Mouse (Mus musculus): ENCODE measurements around the gene Ugt1a9. TPM values are rescaled to one million over a fixed set of nuclear protein-coding genes. Genes with fewer than 3 reads are reported as not detected.

Gene Ugt1a9
- polyA plus RNA-seq, 1 experiment = not detected

DNA sequence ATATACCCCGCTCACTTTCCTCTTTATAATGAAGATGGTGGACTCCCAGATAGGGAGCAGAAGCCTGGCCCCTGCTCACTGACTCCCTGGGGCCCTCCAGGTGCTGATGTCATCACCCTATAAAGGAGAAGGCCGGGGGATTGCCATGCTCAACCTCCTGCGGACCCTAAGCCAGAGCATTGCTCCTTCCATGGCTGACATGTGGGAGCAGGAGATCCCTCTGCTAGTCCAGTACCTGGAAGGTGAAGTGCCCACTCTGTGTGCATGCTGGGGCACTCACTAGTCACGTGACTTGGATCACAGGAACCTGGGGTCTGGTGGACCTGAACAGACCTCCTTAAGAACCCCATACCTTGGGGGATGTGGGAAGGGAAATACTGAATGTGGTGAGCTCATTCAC is 170.0 kb downstream of the Ugt1a9 start:
- TF ChIP-seq CTCF (IDR thresholded peaks at IDR 0.05; ENCODE audit: low read depth, low read length) = no peak
- no peak for TF ChIP-seq POLR2A (IDR thresholded peaks at IDR 0.05; ENCODE audit: insufficient read depth, low read length)
- TF ChIP-seq EP300 (IDR thresholded peaks at IDR 0.05; ENCODE audit: insufficient read depth, low read depth, low read length) = no peak
- no peaks in the 10 kb centered on the region for H3K9me3 ChIP-seq (replicated peaks; ENCODE audit: control insufficient read depth, insufficient read depth, low read length, poor library complexity, severe bottlenecking)

GRCm38 (mm10) chr1:88243861-88244260 is 173.3 kb downstream of the Ugt1a9 start:
- Histone ChIP-seq H3K27ac (ENCODE audit: insufficient read depth, low read length) (no peak overlapping the region), H3K27me3 (ENCODE audit: control insufficient read depth, insufficient read depth, low read length, poor library complexity, severe bottlenecking) (no peaks in the 10 kb centered on the region), H3K4me3 (ENCODE audit: low read depth, low read length) (no peak overlapping the region), H3K9me3 (replicated peaks; ENCODE audit: control insufficient read depth, insufficient read depth, low read length, poor library complexity, severe bottlenecking) (no peaks in the 10 kb centered on the region), H3K4me1 (ENCODE audit: control insufficient read depth, insufficient read depth, low read length) (no peaks in the 10 kb centered on the region), H3K36me3 (ENCODE audit: control insufficient read depth, insufficient read depth, low read length, poor library complexity, severe bottlenecking) (no peaks in the 10 kb centered on the region), H3K9ac (ENCODE audit: low read depth, poor library complexity, severe bottlenecking) (no peak overlapping the region)
- no peak for TF ChIP-seq EP300 (IDR thresholded peaks at IDR 0.05; ENCODE audit: insufficient read depth, low read depth, low read length)
- no peak for TF ChIP-seq CTCF (IDR thresholded peaks at IDR 0.05; ENCODE audit: low read depth, low read length)
- TF ChIP-seq POLR2A (IDR thresholded peaks at IDR 0.05; ENCODE audit: insufficient read depth, low read length) = no peak

More for the DNA sequence above, 170.0 kb downstream of the Ugt1a9 start:
- Histone ChIP-seq H3K27ac (ENCODE audit: insufficient read depth, low read length) (no peak overlapping the region), H3K36me3 (ENCODE audit: control insufficient read depth, insufficient read depth, low read length, poor library complexity, severe bottlenecking) (no peaks in the 10 kb centered on the region), H3K4me1 (ENCODE audit: control insufficient read depth, insufficient read depth, low read length) (no peaks in the 10 kb centered on the region), H3K27me3 (ENCODE audit: control insufficient read depth, insufficient read depth, low read length, poor library complexity, severe bottlenecking) (no peaks in the 10 kb centered on the region), H3K9ac (ENCODE audit: low read depth, poor library complexity, severe bottlenecking) (no peak overlapping the region), H3K4me3 (ENCODE audit: low read depth, low read length) (no peak overlapping the region)

- Histone ChIP-seq H3K9me3 (replicated peaks; ENCODE audit: control insufficient read depth, insufficient read depth, low read length, poor library complexity, severe bottlenecking) (no peaks in the 10 kb centered on the region), H3K9ac (ENCODE audit: low read depth, poor library complexity, severe bottlenecking) (no peak overlapping the region), H3K4me1 (ENCODE audit: control insufficient read depth, insufficient read depth, low read length) (no peaks in the 10 kb centered on the region), H3K36me3 (ENCODE audit: control insufficient read depth, insufficient read depth, low read length, poor library complexity, severe bottlenecking) (no peaks in the 10 kb centered on the region), H3K4me3 (ENCODE audit: low read depth, low read length) (no peak overlapping the region), H3K27me3 (ENCODE audit: control insufficient read depth, insufficient read depth, low read length, poor library complexity, severe bottlenecking) (no peaks in the 10 kb centered on the region), H3K27ac (ENCODE audit: insufficient read depth, low read length) (no peak overlapping the region)
- TF ChIP-seq POLR2A (IDR thresholded peaks at IDR 0.05; ENCODE audit: insufficient read depth, low read length) = no peak
- TF ChIP-seq CTCF (IDR thresholded peaks at IDR 0.05; ENCODE audit: low read depth, low read length) = no peak
- no peak for TF ChIP-seq EP300 (IDR thresholded peaks at IDR 0.05; ENCODE audit: insufficient read depth, low read depth, low read length)
These were observed 175.3 kb downstream of the Ugt1a9 start for GRCm38 (mm10) chr1:88245881-88246280.

- Histone ChIP-seq H3K36me3 (ENCODE audit: control insufficient read depth, insufficient read depth, low read length, poor library complexity, severe bottlenecking) (no peaks in the 10 kb centered on the region), H3K27me3 (ENCODE audit: control insufficient read depth, insufficient read depth, low read length, poor library complexity, severe bottlenecking) (no peaks in the 10 kb centered on the region), H3K27ac (ENCODE audit: insufficient read depth, low read length) (no peak overlapping the region), H3K4me3 (ENCODE audit: low read depth, low read length) (no peak overlapping the region), H3K4me1 (ENCODE audit: control insufficient read depth, insufficient read depth, low read length) (no peaks in the 10 kb centered on the region), H3K9me3 (replicated peaks; ENCODE audit: control insufficient read depth, insufficient read depth, low read length, poor library complexity, severe bottlenecking) (no peaks in the 10 kb centered on the region), H3K9ac (ENCODE audit: low read depth, poor library complexity, severe bottlenecking) (no peak overlapping the region)
- TF ChIP-seq CTCF (IDR thresholded peaks at IDR 0.05; ENCODE audit: low read depth, low read length) = no peak
- TF ChIP-seq POLR2A (IDR thresholded peaks at IDR 0.05; ENCODE audit: insufficient read depth, low read length) = no peak
- no peak for TF ChIP-seq EP300 (IDR thresholded peaks at IDR 0.05; ENCODE audit: insufficient read depth, low read depth, low read length)
These were observed 175.8 kb downstream of the Ugt1a9 start for GRCm38 (mm10) chr1:88246386-88246785.

DNA sequence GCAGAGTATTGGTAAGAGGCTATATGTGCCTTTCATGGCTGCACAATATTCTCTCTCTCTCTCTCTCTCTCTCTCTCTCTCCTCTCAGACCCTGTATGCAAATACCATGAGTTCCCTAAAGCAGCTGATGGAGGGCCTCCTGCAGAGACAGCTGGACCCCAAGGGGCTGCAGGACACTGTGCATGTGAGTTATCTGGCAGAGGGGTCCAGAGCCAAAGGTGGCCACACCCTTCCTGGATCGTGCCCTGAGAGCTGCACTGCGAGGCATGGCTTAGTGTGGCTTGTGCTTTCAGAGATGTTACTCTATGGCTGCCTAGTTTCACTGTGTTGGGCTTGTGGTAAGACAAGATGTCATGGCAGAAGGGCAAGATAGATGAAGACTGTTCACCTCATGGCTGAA is 177.1 kb downstream of the Ugt1a9 start:
- no peak overlapping the region for H3K4me3 ChIP-seq (ENCODE audit: low read depth, low read length)
- TF ChIP-seq CTCF (IDR thresholded peaks at IDR 0.05; ENCODE audit: low read depth, low read length) (no peak), EP300 (IDR thresholded peaks at IDR 0.05; ENCODE audit: insufficient read depth, low read depth, low read length) (no peak), POLR2A (IDR thresholded peaks at IDR 0.05; ENCODE audit: insufficient read depth, low read length) (no peak)
- H3K9ac ChIP-seq (ENCODE audit: low read depth, poor library complexity, severe bottlenecking) = no peak overlapping the region
- H3K36me3 ChIP-seq (ENCODE audit: control insufficient read depth, insufficient read depth, low read length, poor library complexity, severe bottlenecking) = no peaks in the 10 kb centered on the region
- no peak overlapping the region for H3K27ac ChIP-seq (ENCODE audit: insufficient read depth, low read length)
- no peaks in the 10 kb centered on the region for H3K4me1 ChIP-seq (ENCODE audit: control insufficient read depth, insufficient read depth, low read length)
- H3K9me3 ChIP-seq (replicated peaks; ENCODE audit: control insufficient read depth, insufficient read depth, low read length, poor library complexity, severe bottlenecking) = no peaks in the 10 kb centered on the region
- no peaks in the 10 kb centered on the region for H3K27me3 ChIP-seq (ENCODE audit: control insufficient read depth, insufficient read depth, low read length, poor library complexity, severe bottlenecking)

DNA sequence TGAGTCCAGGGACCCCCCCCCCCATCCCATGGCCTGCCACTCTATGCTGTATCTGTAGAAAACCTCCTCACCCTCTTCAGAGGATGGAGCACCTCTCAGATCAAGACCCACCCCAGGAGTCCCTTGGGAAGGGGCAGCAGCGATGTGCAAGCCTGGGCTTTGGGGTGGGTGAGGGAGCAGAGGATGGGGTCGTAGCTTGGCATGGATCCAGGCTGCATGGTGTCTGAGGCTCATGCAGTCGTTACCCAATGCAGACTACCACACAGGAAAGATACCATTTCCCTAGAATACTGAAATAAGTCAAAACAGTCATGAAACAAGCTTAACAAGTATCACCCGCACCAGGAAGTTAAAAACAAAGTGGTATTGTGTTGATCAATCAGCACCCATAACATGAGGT is 178.1 kb downstream of the Ugt1a9 start:
- Histone ChIP-seq H3K4me3 (ENCODE audit: low read depth, low read length) (no peak overlapping the region), H3K9ac (ENCODE audit: low read depth, poor library complexity, severe bottlenecking) (no peak overlapping the region), H3K4me1 (ENCODE audit: control insufficient read depth, insufficient read depth, low read length) (no peaks in the 10 kb centered on the region), H3K27me3 (ENCODE audit: control insufficient read depth, insufficient read depth, low read length, poor library complexity, severe bottlenecking) (no peaks in the 10 kb centered on the region), H3K36me3 (ENCODE audit: control insufficient read depth, insufficient read depth, low read length, poor library complexity, severe bottlenecking) (no peaks in the 10 kb centered on the region), H3K27ac (ENCODE audit: insufficient read depth, low read length) (no peak overlapping the region), H3K9me3 (replicated peaks; ENCODE audit: control insufficient read depth, insufficient read depth, low read length, poor library complexity, severe bottlenecking) (no peaks in the 10 kb centered on the region)
- TF ChIP-seq CTCF (IDR thresholded peaks at IDR 0.05; ENCODE audit: low read depth, low read length) = no peak
- no peak for TF ChIP-seq POLR2A (IDR thresholded peaks at IDR 0.05; ENCODE audit: insufficient read depth, low read length)
- no peak for TF ChIP-seq EP300 (IDR thresholded peaks at IDR 0.05; ENCODE audit: insufficient read depth, low read depth, low read length)

Data from ES-Bruce4 (cell line).